Mouse (Mus musculus): ENCODE measurements around the gene Hoxc8. TPM values are rescaled to one million over a fixed set of nuclear protein-coding genes. Genes with fewer than 3 reads are reported as not detected.
A peak's percentile ranks its signal among the peaks of the same experiment; 100 is the strongest.

Hoxc8 gene
- polyA plus RNA-seq, 1 experiment, result 1.1 TPM

GRCm38 (mm10) chr15:102972254-102972653 lies 18.2 kb upstream of the Hoxc8 start:
- TF ChIP-seq USF1 (IDR thresholded peaks at IDR 0.05; ENCODE audit: low read depth), result no peak
- no peak for TF ChIP-seq MYOD1 (IDR thresholded peaks at IDR 0.05; ENCODE audit: control insufficient read depth, insufficient read length, low read depth)
- no peak for TF ChIP-seq MAX (IDR thresholded peaks at IDR 0.05)
- no peak for TF ChIP-seq CEBPB (IDR thresholded peaks at IDR 0.05; ENCODE audit: low read depth)
- TF ChIP-seq CTCF (IDR thresholded peaks at IDR 0.05; ENCODE audit: control insufficient read depth, insufficient read depth, insufficient read length), result no peak
- no peak for TF ChIP-seq MYOG (IDR thresholded peaks at IDR 0.05; ENCODE audit: control insufficient read depth, extremely low read depth, insufficient read length)
- no peak for TF ChIP-seq FOSL1 (IDR thresholded peaks at IDR 0.05; ENCODE audit: insufficient read depth, low read length, poor library complexity, severe bottlenecking)
- Histone ChIP-seq H3K27me3 (ENCODE audit: control insufficient read depth, insufficient read depth, insufficient read length) (no peaks in the 10 kb centered on the region), H3K79me2 (ENCODE audit: control insufficient read depth, insufficient read depth) (peaks cover 100% of the 10 kb centered on the region), H3ac (ENCODE audit: control insufficient read depth, insufficient read length, low read depth) (peak overlapping the region; percentile 12), H3K4me3 (ENCODE audit: insufficient read depth, poor library complexity, severe bottlenecking) (no peak overlapping the region), H3K79me3 (ENCODE audit: low read depth) (peaks cover 93% of the 10 kb centered on the region), H3K36me3 (ENCODE audit: control insufficient read depth, insufficient read depth) (peaks cover 12% of the 10 kb centered on the region)

- H3K27me3 ChIP-seq (ENCODE audit: control insufficient read depth, insufficient read depth, insufficient read length), result no peaks in the 10 kb centered on the region
- H3K36me3 ChIP-seq (ENCODE audit: control insufficient read depth, insufficient read depth), result peaks cover 12% of the 10 kb centered on the region
- H3ac ChIP-seq (ENCODE audit: control insufficient read depth, insufficient read length, low read depth), result no peak overlapping the region
- H3K4me3 ChIP-seq (ENCODE audit: insufficient read depth, poor library complexity, severe bottlenecking), result no peak overlapping the region
- peaks cover 100% of the 10 kb centered on the region for H3K79me2 ChIP-seq (ENCODE audit: control insufficient read depth, insufficient read depth)
- TF ChIP-seq MYOG (IDR thresholded peaks at IDR 0.05; ENCODE audit: control insufficient read depth, extremely low read depth, insufficient read length) (no peak), USF1 (IDR thresholded peaks at IDR 0.05; ENCODE audit: low read depth) (no peak), CTCF (IDR thresholded peaks at IDR 0.05; ENCODE audit: control insufficient read depth, insufficient read depth, insufficient read length) (no peak), CEBPB (IDR thresholded peaks at IDR 0.05; ENCODE audit: low read depth) (no peak), FOSL1 (IDR thresholded peaks at IDR 0.05; ENCODE audit: insufficient read depth, low read length, poor library complexity, severe bottlenecking) (no peak), MAX (IDR thresholded peaks at IDR 0.05) (no peak), MYOD1 (IDR thresholded peaks at IDR 0.05; ENCODE audit: control insufficient read depth, insufficient read length, low read depth) (no peak)
- peaks cover 93% of the 10 kb centered on the region for H3K79me3 ChIP-seq (ENCODE audit: low read depth)
These were observed 17.7 kb upstream of the Hoxc8 start for GRCm38 (mm10) chr15:102972753-102973152.

GRCm38 (mm10) chr15:102975034-102975433 lies 15.4 kb upstream of the Hoxc8 start:
- Histone ChIP-seq H3K27me3 (ENCODE audit: control insufficient read depth, insufficient read depth, insufficient read length) (no peaks in the 10 kb centered on the region), H3K4me3 (ENCODE audit: insufficient read depth, poor library complexity, severe bottlenecking) (no peak overlapping the region), H3K79me3 (ENCODE audit: low read depth) (peaks cover 94% of the 10 kb centered on the region), H3ac (ENCODE audit: control insufficient read depth, insufficient read length, low read depth) (no peak overlapping the region), H3K36me3 (ENCODE audit: control insufficient read depth, insufficient read depth) (peaks cover 12% of the 10 kb centered on the region), H3K79me2 (ENCODE audit: control insufficient read depth, insufficient read depth) (peaks cover 100% of the 10 kb centered on the region)
- TF ChIP-seq MYOG (IDR thresholded peaks at IDR 0.05; ENCODE audit: control insufficient read depth, extremely low read depth, insufficient read length) (no peak), MYOD1 (IDR thresholded peaks at IDR 0.05; ENCODE audit: control insufficient read depth, insufficient read length, low read depth) (no peak), CTCF (IDR thresholded peaks at IDR 0.05; ENCODE audit: control insufficient read depth, insufficient read depth, insufficient read length) (no peak), USF1 (IDR thresholded peaks at IDR 0.05; ENCODE audit: low read depth) (no peak), FOSL1 (IDR thresholded peaks at IDR 0.05; ENCODE audit: insufficient read depth, low read length, poor library complexity, severe bottlenecking) (no peak), MAX (IDR thresholded peaks at IDR 0.05) (no peak), CEBPB (IDR thresholded peaks at IDR 0.05; ENCODE audit: low read depth) (no peak)

GRCm38 (mm10) chr15:102975688-102976111 lies 14.7 kb upstream of the Hoxc8 start:
- H3K36me3 ChIP-seq (ENCODE audit: control insufficient read depth, insufficient read depth), result peaks cover 12% of the 10 kb centered on the region
- H3K4me3 ChIP-seq (ENCODE audit: insufficient read depth, poor library complexity, severe bottlenecking), result peak overlapping the region; percentile 52
- H3K79me2 ChIP-seq (ENCODE audit: control insufficient read depth, insufficient read depth), result peaks cover 100% of the 10 kb centered on the region
- H3K27me3 ChIP-seq (ENCODE audit: control insufficient read depth, insufficient read depth, insufficient read length), result no peaks in the 10 kb centered on the region
- peak overlapping the region; percentile 50 for H3ac ChIP-seq (ENCODE audit: control insufficient read depth, insufficient read length, low read depth)
- H3K79me3 ChIP-seq (ENCODE audit: low read depth), result peaks cover 94% of the 10 kb centered on the region
- TF ChIP-seq MYOD1 (IDR thresholded peaks at IDR 0.05; ENCODE audit: control insufficient read depth, insufficient read length, low read depth) (peak; percentile 38), MYOG (IDR thresholded peaks at IDR 0.05; ENCODE audit: control insufficient read depth, extremely low read depth, insufficient read length) (no peak)

GRCm38 (mm10) chr15:102976171-102976570 lies 14.2 kb upstream of the Hoxc8 start, which contains the start of gene Hoxc9:
Gene Hoxc9 (plus strand): TSS chr15:102976439.
- H3K4me3 ChIP-seq (ENCODE audit: insufficient read depth, poor library complexity, severe bottlenecking), result peak within 1 kb of the TSS; percentile 52

More at GRCm38 (mm10) chr15:102976171-102976570, 14.2 kb upstream of the Hoxc8 start, which contains the start of gene Hoxc9:
- H3ac ChIP-seq (ENCODE audit: control insufficient read depth, insufficient read length, low read depth), result peak within 1 kb of the TSS; percentile 94
- no peaks in the 10 kb centered on the region for H3K27me3 ChIP-seq (ENCODE audit: control insufficient read depth, insufficient read depth, insufficient read length)
- TF ChIP-seq CEBPB (IDR thresholded peaks at IDR 0.05; ENCODE audit: low read depth), result no peak
- no peak for TF ChIP-seq MYOG (IDR thresholded peaks at IDR 0.05; ENCODE audit: control insufficient read depth, extremely low read depth, insufficient read length)
- no peak for TF ChIP-seq USF1 (IDR thresholded peaks at IDR 0.05; ENCODE audit: low read depth)
- no peak for TF ChIP-seq CTCF (IDR thresholded peaks at IDR 0.05; ENCODE audit: control insufficient read depth, insufficient read depth, insufficient read length)
- TF ChIP-seq MYOD1 (IDR thresholded peaks at IDR 0.05; ENCODE audit: control insufficient read depth, insufficient read length, low read depth), result no peak
- TF ChIP-seq FOSL1 (IDR thresholded peaks at IDR 0.05; ENCODE audit: insufficient read depth, low read length, poor library complexity, severe bottlenecking), result no peak
- TF ChIP-seq MAX (IDR thresholded peaks at IDR 0.05), result no peak
- peaks cover 12% of the 10 kb centered on the region for H3K36me3 ChIP-seq (ENCODE audit: control insufficient read depth, insufficient read depth)
- H3K79me3 ChIP-seq (ENCODE audit: low read depth), result peaks cover 93% of the 10 kb centered on the region
- H3K79me2 ChIP-seq (ENCODE audit: control insufficient read depth, insufficient read depth), result peaks cover 100% of the 10 kb centered on the region
